Mouse (Mus musculus) ES-E14 (cell line): ENCODE measurements around the gene Rps15a.

Experiments used
- CHD2 ChIP-seq: IDR thresholded peaks from 2 replicates; pipeline ENCODE4 v1.6.1; 2014; ENCODE audit warnings: mild to moderate bottlenecking, low read depth, low read length, inconsistent platforms
- ZC3H11A ChIP-seq: IDR thresholded peaks from 2 replicates; pipeline ENCODE4 v1.6.1; 2012; ENCODE audit warnings: low read depth, mild to moderate bottlenecking, inconsistent platforms, low read length, borderline replicate concordance

DNA sequence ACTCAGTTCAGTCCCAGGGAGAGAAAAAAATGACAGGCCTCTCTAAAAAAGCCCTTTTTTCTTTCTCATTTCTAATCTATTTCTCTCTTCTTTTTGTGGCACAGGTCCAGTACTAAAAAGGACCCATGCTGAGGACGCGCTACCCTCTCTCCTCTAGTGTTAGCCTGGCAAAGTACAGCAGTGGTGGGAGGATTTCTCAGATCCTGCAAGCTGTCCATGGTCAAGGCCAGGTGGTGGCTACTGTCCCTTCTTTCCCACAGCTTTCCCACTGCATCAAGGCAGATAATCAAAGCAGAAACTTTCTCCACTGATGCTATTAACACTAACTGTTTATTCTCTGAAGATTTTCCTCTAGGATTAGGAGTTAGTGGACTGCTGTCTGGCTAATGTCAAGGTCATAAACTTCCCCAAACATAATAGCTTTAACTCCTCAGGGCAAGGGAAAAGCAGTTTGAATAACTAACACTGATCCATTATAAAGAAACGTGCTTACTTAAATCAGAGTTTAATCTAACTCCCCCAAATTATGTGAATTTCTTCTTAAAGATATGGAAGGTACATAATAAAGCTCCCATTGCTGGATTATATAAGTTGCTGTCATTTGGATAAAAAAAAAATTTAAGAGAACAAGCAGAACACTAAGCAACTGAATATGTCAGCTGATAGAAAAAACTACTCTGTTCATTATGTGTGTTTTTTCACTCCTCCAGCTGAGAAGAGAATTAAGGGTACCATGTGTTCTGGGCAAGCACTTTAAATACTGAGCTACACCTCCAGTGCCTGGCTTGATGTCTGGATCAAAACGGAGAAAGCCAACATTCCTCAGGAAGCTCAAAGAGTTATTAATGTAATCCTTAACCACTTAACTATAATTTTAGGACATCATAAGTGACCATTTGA, 7.8 kb upstream of the Rps15a start:
- no peak for TF ChIP-seq ZC3H11A
- no peak for TF ChIP-seq CHD2
